Mouse (Mus musculus): ENCODE results near the gene 2310046K23Rik.

DNA sequence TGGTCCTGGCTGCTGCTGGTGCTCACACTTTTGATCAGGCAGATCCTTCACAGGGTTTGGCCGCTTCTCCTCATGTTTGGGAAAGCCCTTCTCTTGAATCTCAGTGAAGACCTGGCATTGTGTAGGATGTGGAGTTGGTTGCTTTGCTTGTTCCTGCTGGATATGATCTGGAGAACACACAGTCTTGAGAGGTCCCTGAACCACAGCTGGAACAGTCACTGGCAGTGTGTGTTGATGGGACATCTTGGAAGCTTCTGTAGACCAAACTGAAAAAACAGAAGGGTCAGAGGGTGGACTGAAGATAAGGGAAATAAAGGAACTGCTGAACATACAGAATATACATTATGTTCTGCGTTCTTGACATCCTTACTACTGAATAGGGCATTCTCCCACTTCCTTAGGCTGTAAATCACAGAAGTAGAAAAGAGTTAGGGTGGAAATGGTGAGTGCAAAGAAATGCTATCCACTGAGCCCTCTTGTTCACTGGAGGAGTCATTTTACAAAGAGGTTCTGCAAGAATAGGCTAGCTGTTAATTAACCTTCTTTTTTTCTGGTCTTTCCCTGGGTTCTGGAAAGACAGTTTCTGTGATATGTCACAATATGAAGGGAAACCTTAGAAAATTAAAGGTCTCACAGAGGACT is 38.3 kb upstream of the 2310046K23Rik start:
- TF ChIP-seq CEBPB (IDR thresholded peaks at IDR 0.05; ENCODE audit: insufficient read depth, poor library complexity, severe bottlenecking) (no peak), MAX (IDR thresholded peaks at IDR 0.05; ENCODE audit: low read depth) (no peak), POLR2A (IDR thresholded peaks at IDR 0.05; ENCODE audit: insufficient read length, low read depth) (no peak), MYOD1 (IDR thresholded peaks at IDR 0.05; ENCODE audit: control insufficient read depth in 1 of 3, insufficient read length in 2 of 3, low read depth in 2 of 3) (no peak), SRF (IDR thresholded peaks at IDR 0.05; ENCODE audit: control insufficient read depth, insufficient read length, low read depth) (no peak), TCF12 (IDR thresholded peaks at IDR 0.05; ENCODE audit: insufficient read depth, poor library complexity, severe bottlenecking) (no peak), USF1 (IDR thresholded peaks at IDR 0.05; ENCODE audit: low read depth) (no peak), E2F4 (IDR thresholded peaks at IDR 0.05; ENCODE audit: insufficient read depth) (no peak)

All from myocyte (in vitro differentiated cells).